Mouse (Mus musculus): ENCODE measurements around the gene Hoxa4. TPM values are rescaled to one million over a fixed set of nuclear protein-coding genes. Genes with fewer than 3 reads are reported as not detected.

Gene Hoxa4
- total RNA-seq, 2 experiments from 2014 or later = 1.3 to 1.9 TPM

- ATAC-seq (replicated peaks; ENCODE audit: poor library complexity) = no peak
Observed at GRCm38 (mm10) chr6:52205221-52205620, 13.7 kb upstream of the Hoxa4 start.

GRCm38 (mm10) chr6:52204050-52204752, 12.6 kb upstream of the Hoxa4 start, which contains the start of gene Hoxa5:
Hoxa5 (minus strand) TSS chr6:52204587.
- peak; percentile 61 for ATAC-seq (replicated peaks; ENCODE audit: poor library complexity)

GRCm38 (mm10) chr6:52203371-52204049, 12.0 kb upstream of the Hoxa4 start:
- ATAC-seq (replicated peaks; ENCODE audit: poor library complexity) = no peak

- no peak for ATAC-seq (replicated peaks; ENCODE audit: poor library complexity)
Observed at GRCm38 (mm10) chr6:52203121-52203370, 11.5 kb upstream of the Hoxa4 start.

- no peak for ATAC-seq (replicated peaks; ENCODE audit: poor library complexity)
Observed at GRCm38 (mm10) chr6:52202362-52203120, 11.0 kb upstream of the Hoxa4 start.

GRCm38 (mm10) chr6:52201269-52201668, 9.7 kb upstream of the Hoxa4 start:
- ATAC-seq (replicated peaks; ENCODE audit: poor library complexity) = no peak

- no peak for ATAC-seq (replicated peaks; ENCODE audit: poor library complexity)
Observed at GRCm38 (mm10) chr6:52200751-52201250, 9.2 kb upstream of the Hoxa4 start.

- ATAC-seq (replicated peaks; ENCODE audit: poor library complexity) = no peak
Observed at GRCm38 (mm10) chr6:52200073-52200750, 8.7 kb upstream of the Hoxa4 start.

- ATAC-seq (replicated peaks; ENCODE audit: poor library complexity) = no peak
Observed at GRCm38 (mm10) chr6:52197271-52197670, 5.7 kb upstream of the Hoxa4 start.

GRCm38 (mm10) chr6:52196811-52197210, 5.3 kb upstream of the Hoxa4 start:
- no peak for ATAC-seq (replicated peaks; ENCODE audit: poor library complexity)

GRCm38 (mm10) chr6:52194690-52195089, 3.1 kb upstream of the Hoxa4 start:
- no peak for ATAC-seq (replicated peaks; ENCODE audit: poor library complexity)

- peak; percentile 97 for ATAC-seq (replicated peaks; ENCODE audit: poor library complexity)
Observed at GRCm38 (mm10) chr6:52191860-52192550, 452 bp upstream of the Hoxa4 start.

GRCm38 (mm10) chr6:52190410-52190809, 1.1 kb downstream of the Hoxa4 start:
- ATAC-seq (replicated peaks; ENCODE audit: poor library complexity) = no peak

GRCm38 (mm10) chr6:52189909-52190308, 1.6 kb downstream of the Hoxa4 start:
- ATAC-seq (replicated peaks; ENCODE audit: poor library complexity) = no peak

GRCm38 (mm10) chr6:52189172-52189591, 2.4 kb downstream of the Hoxa4 start:
- no peak for ATAC-seq (replicated peaks; ENCODE audit: poor library complexity)

GRCm38 (mm10) chr6:52186500-52186899, 5.1 kb downstream of the Hoxa4 start:
- no peak for ATAC-seq (replicated peaks; ENCODE audit: poor library complexity)

GRCm38 (mm10) chr6:52185834-52186233, 5.7 kb downstream of the Hoxa4 start:
- ATAC-seq (replicated peaks; ENCODE audit: poor library complexity) = no peak

- no peak for ATAC-seq (replicated peaks; ENCODE audit: poor library complexity)
Observed at GRCm38 (mm10) chr6:52185222-52185621, 6.3 kb downstream of the Hoxa4 start.

GRCm38 (mm10) chr6:52184668-52185067, 6.9 kb downstream of the Hoxa4 start:
- no peak for ATAC-seq (replicated peaks; ENCODE audit: poor library complexity)

GRCm38 (mm10) chr6:52183311-52184080, 8.1 kb downstream of the Hoxa4 start:
- no peak for ATAC-seq (replicated peaks; ENCODE audit: poor library complexity)

Measured in megakaryocyte progenitor cell, adult 5-6 weeks (primary cell).